Mouse (Mus musculus) granulocyte monocyte progenitor cell, adult 5-6 weeks (primary cell): Measurements from ENCODE around the gene Cox15. TPM values are rescaled to one million over a fixed set of nuclear protein-coding genes. Genes with fewer than 3 reads are reported as not detected.
A peak's percentile ranks its signal among the peaks of the same experiment; 100 is the strongest.

Source experiments
- ATAC-seq: replicated peaks from 2 replicates; pipeline ENCODE4 v1.8.0; 2016; ENCODE audit warnings: mild to moderate bottlenecking, moderate TSS enrichment, inconsistent platforms; ENCODE audit not compliant: poor library complexity, severe bottlenecking
- total RNA-seq, 2 experiments: library from RNA; stranded (forward) in 1 of 2; stranded (reverse) in 1 of 2; fragments of 200-712, 200-1000 nt in 1 of 2; fragments of >200 nt in 1 of 2; fragmentation: Nextera tagmentation in 1 of 2; gene quantifications; 2 replicates each; pipeline ENCODE4 v1.2.3; 2014 to 2017

Gene Cox15
- total RNA-seq, 2 experiments from 2014 or later = 9.6 to 14.7 TPM

- peak; percentile 84 for ATAC-seq
Measured at GRCm38 (mm10) chr19:43711159-43711916, 41.5 kb downstream of the Cox15 start.

GRCm38 (mm10) chr19:43709317-43709716 lies 43.5 kb downstream of the Cox15 start:
- ATAC-seq = no peak

GRCm38 (mm10) chr19:43708206-43708605 lies 44.6 kb downstream of the Cox15 start:
- no peak for ATAC-seq

- no peak for ATAC-seq
Measured at GRCm38 (mm10) chr19:43704787-43705497, 47.9 kb downstream of the Cox15 start.

GRCm38 (mm10) chr19:43704211-43704610 lies 48.6 kb downstream of the Cox15 start:
- ATAC-seq = no peak

- no peak for ATAC-seq
Measured at GRCm38 (mm10) chr19:43699763-43700155, 53.0 kb downstream of the Cox15 start.

- no peak for ATAC-seq
Measured at GRCm38 (mm10) chr19:43699021-43699762, 53.6 kb downstream of the Cox15 start.

- ATAC-seq = no peak
Measured at GRCm38 (mm10) chr19:43697666-43698370, 55.0 kb downstream of the Cox15 start.

- peak; percentile 33; the same call in 1 of the 2 replicates for ATAC-seq
Measured at GRCm38 (mm10) chr19:43695514-43695964, 57.3 kb downstream of the Cox15 start.

GRCm38 (mm10) chr19:43692815-43693214 lies 60.0 kb downstream of the Cox15 start:
- no peak for ATAC-seq

- ATAC-seq = peak; percentile 96
Measured at GRCm38 (mm10) chr19:43689419-43690246, 63.2 kb downstream of the Cox15 start, which contains the start of gene Entpd7. Entpd7 (plus strand) TSS chr19:43689672.

Other genes with a start within 250 kb of the Cox15 start
- 22.6 and 36.8 TPM in 2 replicates for gene Got1, start 228.4 kb downstream of the Cox15 start, total RNA-seq (2014; fragmentation: Nextera tagmentation)
- 17.3 and 21.5 TPM in 2 replicates for gene Got1, start 228.4 kb downstream of the Cox15 start, total RNA-seq (2017)
- not detected in 2 replicates for gene Nkx2-3, start 140.7 kb downstream of the Cox15 start, total RNA-seq (2014; fragmentation: Nextera tagmentation)
- gene Nkx2-3, start 140.7 kb downstream of the Cox15 start, total RNA-seq (2017) = not detected in 2 replicates
- gene Slc25a28, start 78.1 kb downstream of the Cox15 start, total RNA-seq (2014; fragmentation: Nextera tagmentation) = 47.1 and 50.0 TPM in 2 replicates
- gene Slc25a28, start 78.1 kb downstream of the Cox15 start, total RNA-seq (2017) = 36.0 and 36.1 TPM in 2 replicates
- 22.0 and 23.1 TPM in 2 replicates for gene Entpd7, start 63.3 kb downstream of the Cox15 start, total RNA-seq (2014; fragmentation: Nextera tagmentation)
- 7.0 and 12.3 TPM in 2 replicates for gene Entpd7, start 63.3 kb downstream of the Cox15 start, total RNA-seq (2017)
- gene Cutc, start within 50 bp of the Cox15 start, total RNA-seq (2014; fragmentation: Nextera tagmentation) = 29.7 and 33.8 TPM in 2 replicates
- gene Cutc, start within 50 bp of the Cox15 start, total RNA-seq (2017) = 22.3 and 46.1 TPM in 2 replicates
- gene Abcc2, start 29.2 kb upstream of the Cox15 start, total RNA-seq (2014; fragmentation: Nextera tagmentation) = 3.2 and 7.3 TPM in 2 replicates
- 5.3 and 6.7 TPM in 2 replicates for gene Abcc2, start 29.2 kb upstream of the Cox15 start, total RNA-seq (2017)
- 10.5 and 11.9 TPM in 2 replicates for gene Dnmbp, start 187.2 kb upstream of the Cox15 start, total RNA-seq (2014; fragmentation: Nextera tagmentation)
- gene Dnmbp, start 187.2 kb upstream of the Cox15 start, total RNA-seq (2017) = 7.4 and 8.3 TPM in 2 replicates
- gene Cpn1, start 233.6 kb upstream of the Cox15 start, total RNA-seq (2014; fragmentation: Nextera tagmentation) = 0.28 TPM in 1 of 2 replicates, not detected in the other
- 0.47 TPM in 1 of 2 replicates, not detected in the other for gene Cpn1, start 233.6 kb upstream of the Cox15 start, total RNA-seq (2017)